Mouse (Mus musculus): Measurements from ENCODE around the gene Arhgef3.

Arhgef3 gene

GRCm38 (mm10) chr14:27167177-27167576, 52.5 kb downstream of the Arhgef3 start:
- no peak for DNase-seq

GRCm38 (mm10) chr14:27168387-27168786, 53.7 kb downstream of the Arhgef3 start:
- DNase-seq = no peak

GRCm38 (mm10) chr14:27169287-27169686, 54.6 kb downstream of the Arhgef3 start:
- DNase-seq = no peak

DNA sequence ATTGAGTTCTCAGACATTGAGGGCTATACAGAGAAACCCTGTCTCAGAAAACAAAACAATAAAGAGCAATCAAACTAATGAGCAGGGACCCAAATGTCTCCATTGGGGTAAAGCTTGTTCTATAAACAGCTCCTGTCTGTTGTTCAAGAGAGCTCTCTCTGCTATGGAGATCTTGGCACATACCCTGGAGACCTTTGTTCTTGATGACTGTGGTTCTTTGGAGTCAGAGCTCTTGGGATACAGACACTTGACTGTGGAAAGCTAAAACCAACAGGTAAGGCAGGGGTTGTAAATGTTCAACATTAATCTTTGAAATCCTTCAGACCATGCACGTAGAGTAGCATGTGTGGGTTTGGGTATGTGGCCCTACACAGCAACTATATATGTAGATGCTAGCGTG, 55.7 kb downstream of the Arhgef3 start:
- no peak for DNase-seq

GRCm38 (mm10) chr14:27171175-27171830, 56.6 kb downstream of the Arhgef3 start:
- no peak for DNase-seq

DNA sequence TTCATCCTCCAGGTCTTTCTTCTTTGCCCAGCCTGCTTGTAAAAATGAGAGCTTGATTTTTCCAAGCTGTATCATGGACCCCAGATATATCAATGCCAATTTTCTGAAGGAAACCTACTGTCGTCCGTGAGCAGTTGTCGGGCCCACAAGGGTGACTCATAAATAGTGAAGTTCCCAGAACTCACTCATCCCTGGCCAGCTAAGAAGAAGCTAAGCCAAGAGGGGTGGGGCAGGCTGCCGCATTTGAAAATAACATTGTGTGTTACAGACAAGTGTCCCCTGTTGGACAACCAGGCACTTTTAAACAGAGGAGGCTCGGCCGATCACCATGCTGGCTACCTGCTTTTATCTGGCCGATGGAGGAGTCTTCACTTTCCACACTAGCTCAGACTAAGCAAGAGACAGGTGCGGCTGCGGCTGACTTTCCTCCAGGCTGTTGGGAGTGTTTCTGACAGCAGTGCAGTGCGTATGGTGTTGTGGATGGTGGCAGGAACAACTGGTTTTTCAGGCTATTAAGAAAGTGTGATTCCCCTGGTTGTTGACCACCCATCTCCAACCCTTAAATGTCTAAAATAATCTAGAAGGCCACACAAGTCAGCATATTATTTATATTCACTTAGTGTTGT, 58.6 kb downstream of the Arhgef3 start:
- no peak for DNase-seq

DNA sequence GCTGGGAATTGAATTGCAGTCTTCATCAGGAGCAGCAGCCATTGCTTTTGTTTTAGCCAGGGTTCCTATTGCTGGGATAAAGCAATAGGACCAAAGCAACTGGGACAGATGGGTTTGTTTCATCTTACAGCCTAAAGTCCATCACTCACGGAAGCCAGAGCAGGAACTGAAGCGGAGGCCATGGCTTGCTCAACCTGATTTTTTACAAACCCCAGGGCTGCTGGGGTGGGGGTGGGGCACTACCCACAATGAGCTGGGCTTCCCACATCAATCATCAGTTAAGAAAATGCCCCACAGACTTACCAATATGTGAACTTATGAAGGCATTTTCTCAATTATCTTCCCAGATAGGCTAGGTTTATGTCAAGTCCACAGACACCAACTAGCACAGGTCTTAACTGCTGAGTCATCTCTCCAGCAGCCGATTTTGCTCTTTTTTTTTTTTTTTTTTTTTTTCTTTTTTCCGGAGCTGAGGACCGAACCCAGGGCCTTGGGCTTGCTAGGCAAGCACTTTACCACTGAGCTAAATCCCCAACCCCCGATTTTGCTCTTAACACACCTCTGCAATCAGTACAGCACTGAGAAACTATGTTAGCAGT, 59.6 kb downstream of the Arhgef3 start:
- DNase-seq = no peak

DNA sequence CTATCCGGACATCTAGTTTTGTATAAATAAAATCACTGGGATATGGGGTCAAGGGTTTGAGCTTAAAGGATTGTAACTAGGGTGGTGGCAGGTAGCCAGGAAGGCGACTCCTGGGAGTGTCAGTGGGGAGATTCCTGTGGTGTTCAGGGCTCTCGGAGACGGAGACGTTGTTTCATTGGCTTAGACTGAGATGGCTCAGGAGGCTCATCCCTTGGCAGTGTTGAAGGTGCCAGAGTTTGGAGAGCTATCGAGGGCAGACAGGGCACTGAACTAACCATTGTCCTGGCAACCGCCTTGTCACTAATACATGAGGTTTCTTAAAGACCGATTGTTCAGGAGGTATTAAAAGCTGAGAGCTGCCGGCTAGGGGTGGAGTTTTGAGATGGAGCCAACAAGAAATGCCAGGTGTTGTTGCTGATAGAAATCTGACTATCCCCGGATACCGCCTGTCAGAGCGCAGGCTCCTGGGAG, 60.2 kb downstream of the Arhgef3 start:
- no peak for DNase-seq

GRCm38 (mm10) chr14:27175343-27175742, 60.6 kb downstream of the Arhgef3 start:
- DNase-seq = no peak

DNA sequence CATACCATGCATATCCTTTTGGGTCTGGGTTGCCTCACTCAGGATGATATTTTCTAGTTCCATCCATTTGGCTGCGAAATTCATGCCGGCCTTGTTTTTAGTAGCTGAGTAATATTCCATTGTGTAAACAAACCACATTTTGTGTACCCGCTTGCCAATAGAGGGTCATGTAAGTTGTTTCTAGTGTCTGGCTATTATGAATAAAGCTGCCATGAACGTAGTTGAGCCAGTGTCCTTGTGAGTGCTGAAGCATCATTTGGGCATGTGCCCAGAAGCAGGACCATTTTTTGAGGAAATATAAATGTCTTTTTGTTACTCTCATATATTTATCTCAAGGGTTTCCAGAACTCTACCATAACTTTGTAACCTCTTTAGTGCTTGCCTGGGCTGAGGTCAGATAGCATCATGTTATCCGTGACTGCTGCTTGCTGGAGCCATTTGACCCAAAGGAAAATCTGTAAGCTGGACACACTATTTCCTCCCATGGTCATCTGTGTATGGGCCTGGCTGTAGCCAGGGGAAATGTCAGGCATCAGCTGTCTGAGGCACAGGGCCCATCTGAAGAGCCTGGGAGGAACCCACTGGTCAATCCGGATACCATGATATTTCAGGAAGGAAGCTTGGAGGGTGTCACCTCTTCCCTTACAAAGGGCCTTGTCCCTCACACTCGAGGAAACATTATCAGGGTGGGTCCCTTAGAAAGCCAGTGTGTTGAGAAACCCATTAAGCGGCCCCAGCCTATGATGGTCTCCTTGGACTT, 63.3 kb downstream of the Arhgef3 start:
- DNase-seq = no peak

GRCm38 (mm10) chr14:27178560-27178920, 63.8 kb downstream of the Arhgef3 start:
- no peak for DNase-seq

DNA sequence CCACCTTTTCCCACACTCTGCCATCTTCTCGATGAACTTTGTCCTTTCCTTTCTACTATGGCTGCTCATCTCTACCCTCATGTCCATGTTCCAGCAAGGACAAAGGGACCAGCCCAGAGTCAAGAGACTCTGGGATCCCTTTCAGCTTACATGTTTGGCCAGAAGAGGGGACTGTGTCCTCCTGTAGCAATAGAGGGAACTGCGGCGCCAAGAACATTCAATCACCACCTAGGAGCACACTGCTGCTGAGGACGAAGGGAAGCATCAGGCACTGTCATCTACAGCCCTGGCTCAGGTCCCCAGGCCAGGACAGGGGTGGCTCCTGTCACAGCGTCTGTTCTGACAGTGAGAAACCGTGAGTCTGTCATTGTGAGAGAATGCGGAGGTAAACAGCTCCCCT, 65.1 kb downstream of the Arhgef3 start:
- no peak for DNase-seq

- DNase-seq = no peak
Measured at GRCm38 (mm10) chr14:27182059-27182458, 67.4 kb downstream of the Arhgef3 start.

DNA sequence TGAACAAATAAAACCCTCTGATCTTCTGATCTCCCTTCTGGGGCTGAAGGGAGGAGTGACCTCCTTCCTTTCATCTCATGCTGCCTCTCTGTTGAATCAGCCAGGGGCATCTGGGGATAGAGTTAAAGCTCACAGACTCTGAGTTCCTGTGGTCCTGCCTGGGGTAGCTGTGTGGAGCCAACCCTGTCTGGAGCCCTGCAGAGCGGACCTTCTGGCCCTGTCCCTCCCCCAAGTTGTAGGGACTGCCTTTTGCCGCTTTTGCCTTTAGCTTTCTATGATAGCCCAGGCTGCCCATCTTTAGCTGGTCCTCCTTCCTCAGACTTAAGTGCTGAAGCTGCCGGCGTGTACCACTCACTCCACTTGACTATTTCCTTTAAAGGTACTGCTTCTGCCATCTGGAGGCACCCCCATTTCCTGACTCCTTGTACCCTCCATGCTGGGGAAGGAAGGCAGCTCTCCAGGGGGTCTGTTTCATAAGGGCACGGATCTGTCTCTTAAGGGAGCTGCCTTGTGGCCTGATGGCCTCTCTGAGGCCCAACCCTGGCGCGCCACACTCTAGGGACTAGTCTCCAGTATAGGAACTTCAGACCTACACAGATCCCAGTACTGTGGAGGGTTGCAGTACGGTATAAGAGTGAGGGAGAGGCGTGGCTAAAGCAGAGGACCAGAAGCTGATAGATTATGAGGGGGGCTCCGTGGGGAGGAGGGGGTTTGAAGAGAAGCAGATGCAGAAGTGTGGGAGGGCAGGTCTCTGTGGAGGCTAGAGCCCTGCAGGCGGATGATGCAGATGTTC, 68.1 kb downstream of the Arhgef3 start:
- no peak for DNase-seq

DNA sequence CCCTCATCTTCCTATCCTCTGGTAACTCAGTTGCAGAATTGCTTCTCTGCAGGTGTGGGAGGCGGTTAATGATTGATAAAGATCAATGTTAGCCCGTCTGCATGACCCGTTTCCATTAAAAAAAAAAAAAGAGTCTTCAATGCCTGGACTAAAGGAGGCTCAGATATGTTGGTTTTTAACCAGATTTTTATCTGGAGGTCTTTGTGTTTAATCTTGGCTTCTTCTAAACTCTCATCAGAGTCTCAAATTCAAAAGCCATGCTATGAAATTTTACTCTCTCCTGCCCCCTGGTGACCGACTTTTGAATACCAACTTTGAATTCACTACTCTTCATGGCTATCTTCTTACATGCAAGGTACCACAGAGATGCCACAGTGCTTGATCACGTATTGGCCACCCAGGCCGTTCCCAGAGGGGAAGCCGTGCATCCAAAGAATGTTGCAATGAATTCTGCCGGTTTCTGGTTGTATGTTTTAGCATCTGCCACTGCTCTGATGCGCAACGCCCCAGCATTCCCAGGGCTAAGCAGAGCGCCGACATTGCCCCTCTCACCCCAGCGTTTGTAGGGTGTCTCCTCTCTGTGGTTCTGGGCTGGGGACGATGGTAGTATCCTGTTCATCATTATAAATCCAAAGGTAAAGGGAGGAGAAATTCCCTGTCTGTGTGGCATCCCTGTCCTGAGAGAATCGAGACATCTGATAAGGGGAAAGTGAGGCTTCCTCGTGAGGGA, 69.0 kb downstream of the Arhgef3 start:
- peak; percentile 69 for DNase-seq

DNA sequence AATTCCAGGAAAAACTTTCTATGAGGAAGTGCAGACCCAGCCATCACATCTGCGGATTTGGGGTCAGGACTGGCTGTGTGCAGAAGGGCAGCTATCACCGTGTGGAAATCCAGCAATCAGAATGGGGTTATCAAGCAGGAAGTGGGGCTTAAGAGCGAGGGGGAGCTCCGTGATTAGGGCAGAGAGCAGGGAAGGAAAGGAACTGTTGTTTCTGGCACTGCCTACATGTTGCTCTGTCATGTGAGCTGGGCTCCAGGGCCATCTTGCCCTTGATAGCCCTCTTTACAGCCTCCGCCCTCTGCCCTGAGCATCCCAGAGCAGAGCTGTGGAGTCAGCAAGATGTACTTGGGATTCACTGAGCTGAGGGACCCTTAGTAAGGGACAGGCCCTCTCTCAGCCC, 71.2 kb downstream of the Arhgef3 start:
- no peak for DNase-seq

- no peak for DNase-seq
Measured at GRCm38 (mm10) chr14:27186596-27186995, 71.9 kb downstream of the Arhgef3 start.

- DNase-seq = peak; percentile 85
Measured at GRCm38 (mm10) chr14:27187025-27187424, 72.3 kb downstream of the Arhgef3 start.

DNA sequence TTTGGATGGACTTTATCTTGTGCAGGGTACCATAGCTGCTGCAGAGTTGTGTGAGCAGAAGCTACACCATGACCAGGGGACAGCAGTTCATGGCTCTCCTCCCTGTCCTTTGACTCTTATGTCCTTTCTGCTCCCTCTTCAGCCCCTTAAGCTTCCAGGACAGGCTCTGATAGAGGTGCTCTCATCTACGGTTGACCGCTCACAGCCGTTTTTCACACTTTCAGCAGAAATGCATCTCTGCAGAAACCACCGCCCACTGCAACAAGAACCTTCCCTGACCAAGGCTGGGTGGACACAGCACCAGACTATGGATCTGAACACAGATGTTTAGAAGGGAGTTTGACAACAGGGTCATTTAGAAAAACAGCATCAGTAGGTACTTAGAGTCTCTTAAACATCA, 73.2 kb downstream of the Arhgef3 start:
- no peak for DNase-seq

DNA sequence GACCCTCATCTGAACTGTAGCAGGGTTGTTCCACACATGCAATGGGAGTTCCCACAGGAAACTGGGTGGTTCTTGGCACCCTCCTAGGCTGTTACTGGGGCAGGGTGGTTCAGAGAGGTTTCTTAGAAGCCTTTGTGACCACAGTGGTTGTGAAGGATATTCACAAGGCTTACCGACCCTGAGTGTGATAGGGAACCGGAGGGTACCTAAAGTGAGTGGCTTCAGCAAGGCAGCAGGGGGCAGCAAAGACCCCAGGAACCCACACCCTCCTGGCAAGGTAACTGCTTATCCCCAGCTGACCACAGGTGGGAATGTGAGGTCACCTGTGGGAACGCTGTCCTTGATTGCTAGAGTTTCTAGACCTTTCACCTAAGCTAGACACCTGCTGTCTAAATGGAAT, 77.8 kb downstream of the Arhgef3 start:
- peak; percentile 78 for DNase-seq

GRCm38 (mm10) chr14:27196980-27197379, 82.3 kb downstream of the Arhgef3 start:
- DNase-seq = no peak

GRCm38 (mm10) chr14:27198490-27199089, 83.9 kb downstream of the Arhgef3 start:
- DNase-seq = no peak

All from thymus, postnatal 14 days (tissue).